Mouse (Mus musculus): ENCODE measurements at regions not wholly inside any gene's neighbourhood (a gene's known extent, or its start where the extent isn't known, plus 50 kb on each side); places are given as distances from the start of the nearest gene placed in this dataset.

GRCm38 (mm10) chr9:35359699-35360098 is 61.2 kb upstream of the Cdon start:
- DNase-seq (ENCODE audit: low spot score in 2 of 2): no peak

GRCm38 (mm10) chr9:35360139-35361100 is 60.5 kb upstream of the Cdon start:
- peak; percentile 24 to 48 for DNase-seq (ENCODE audit: low spot score in 2 of 2)

GRCm38 (mm10) chr9:35361432-35361831 is 59.5 kb upstream of the Cdon start:
- no peak for DNase-seq (ENCODE audit: low spot score in 2 of 2)

GRCm38 (mm10) chr9:35362276-35362675 is 58.7 kb upstream of the Cdon start:
- DNase-seq (ENCODE audit: low spot score in 2 of 2): no peak

GRCm38 (mm10) chr9:35363079-35363478 is 57.8 kb upstream of the Cdon start:
- no peak for DNase-seq (ENCODE audit: low spot score in 2 of 2)

- DNase-seq (ENCODE audit: low spot score in 2 of 2): peak in 1 of 2 experiments; percentile 11
Measured at GRCm38 (mm10) chr9:35363936-35364335, 57.0 kb upstream of the Cdon start.

- DNase-seq (ENCODE audit: low spot score in 2 of 2): no peak
Measured at GRCm38 (mm10) chr9:35365975-35366374, 55.0 kb upstream of the Cdon start.

- DNase-seq (ENCODE audit: low spot score in 2 of 2): no peak
Measured at GRCm38 (mm10) chr9:35369063-35369462, 51.9 kb upstream of the Cdon start.

- no peak for DNase-seq (ENCODE audit: low spot score in 2 of 2)
Measured at GRCm38 (mm10) chr9:35370031-35370430, 50.9 kb upstream of the Cdon start.

- DNase-seq (ENCODE audit: low spot score in 2 of 2): no peak
Measured at GRCm38 (mm10) chr9:35370895-35371294, 50.0 kb upstream of the Cdon start.

Measured in layer of hippocampus, adult 18-20 months (tissue).